Mouse (Mus musculus): ENCODE measurements at regions not wholly inside any gene's neighbourhood (a gene's known extent, or its start where the extent isn't known, plus 50 kb on each side); places are given as distances from the start of the nearest gene placed in this dataset.

- Histone ChIP-seq H3K36me3 (ENCODE audit: control insufficient read depth, insufficient read depth, low read length) (no peaks in the 10 kb centered on the region), H3K4me1 (ENCODE audit: control insufficient read depth, insufficient read depth, low read length) (no peaks in the 10 kb centered on the region), H3K4me2 (replicated peaks; ENCODE audit: low read depth, low read length) (no peak overlapping the region), H3K9me3 (ENCODE audit: control insufficient read depth, low read depth, low read length) (no peaks in the 10 kb centered on the region), H3K9ac (replicated peaks; ENCODE audit: low read depth, low read length) (no peak overlapping the region), H3K27ac (ENCODE audit: low read length) (no peak overlapping the region), H3K4me3 (ENCODE audit: low read depth, low read length) (no peak overlapping the region), H3K27me3 (ENCODE audit: control insufficient read depth, insufficient read depth, low read length) (no peaks in the 10 kb centered on the region)
- 66% methylated on average over 5 of the region's 5 CpGs for WGBS
- no peak for ATAC-seq (ENCODE audit: insufficient number of reproducible peaks, insufficient read depth, low FRiP score, low read depth)
These were observed 157.4 kb upstream of the Cxcr4 start for GRCm38 (mm10) chr1:128749437-128749994.

DNA sequence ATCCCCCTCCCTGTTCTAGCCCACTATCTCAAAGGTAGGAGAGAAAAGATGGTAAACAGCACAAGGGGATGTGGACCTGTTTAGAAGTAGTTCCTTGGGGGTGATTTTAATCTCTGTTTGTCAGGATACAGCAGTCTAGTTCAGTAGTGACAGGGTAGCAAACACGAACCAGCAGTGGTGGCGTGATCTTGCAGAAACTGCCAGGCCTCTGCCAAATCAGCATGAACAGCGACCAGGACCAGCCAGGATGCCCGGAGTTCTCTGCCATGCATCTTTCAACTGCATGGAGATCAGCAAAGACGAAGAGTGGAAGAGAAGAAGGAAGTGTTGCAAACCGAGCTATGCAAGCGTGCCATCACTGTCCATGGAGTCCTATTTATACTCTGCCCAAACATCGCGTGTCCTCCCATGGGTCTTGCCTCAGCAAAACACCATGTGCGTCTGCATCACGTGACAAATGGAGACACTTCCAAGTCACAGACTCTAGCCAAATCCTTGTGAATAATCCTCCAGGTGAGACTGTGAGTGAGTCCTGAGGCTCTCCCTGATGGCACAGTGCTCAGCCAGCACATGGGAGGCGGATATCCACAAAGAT is 155.2 kb upstream of the Cxcr4 start:
- ATAC-seq (ENCODE audit: insufficient number of reproducible peaks, insufficient read depth, low FRiP score, low read depth) = no peak
- H3K9ac ChIP-seq (replicated peaks; ENCODE audit: low read depth, low read length) = no peak overlapping the region
- H3K27me3 ChIP-seq (ENCODE audit: control insufficient read depth, insufficient read depth, low read length) = no peaks in the 10 kb centered on the region
- H3K36me3 ChIP-seq (ENCODE audit: control insufficient read depth, insufficient read depth, low read length) = no peaks in the 10 kb centered on the region
- no peak overlapping the region for H3K27ac ChIP-seq (ENCODE audit: low read length)
- no peak overlapping the region for H3K4me3 ChIP-seq (ENCODE audit: low read depth, low read length)
- 88% methylated on average over 12 of the region's 12 CpGs for WGBS
- H3K9me3 ChIP-seq (ENCODE audit: control insufficient read depth, low read depth, low read length) = no peaks in the 10 kb centered on the region
- H3K4me1 ChIP-seq (ENCODE audit: control insufficient read depth, insufficient read depth, low read length) = no peaks in the 10 kb centered on the region
- H3K4me2 ChIP-seq (replicated peaks; ENCODE audit: low read depth, low read length) = no peak overlapping the region

DNA sequence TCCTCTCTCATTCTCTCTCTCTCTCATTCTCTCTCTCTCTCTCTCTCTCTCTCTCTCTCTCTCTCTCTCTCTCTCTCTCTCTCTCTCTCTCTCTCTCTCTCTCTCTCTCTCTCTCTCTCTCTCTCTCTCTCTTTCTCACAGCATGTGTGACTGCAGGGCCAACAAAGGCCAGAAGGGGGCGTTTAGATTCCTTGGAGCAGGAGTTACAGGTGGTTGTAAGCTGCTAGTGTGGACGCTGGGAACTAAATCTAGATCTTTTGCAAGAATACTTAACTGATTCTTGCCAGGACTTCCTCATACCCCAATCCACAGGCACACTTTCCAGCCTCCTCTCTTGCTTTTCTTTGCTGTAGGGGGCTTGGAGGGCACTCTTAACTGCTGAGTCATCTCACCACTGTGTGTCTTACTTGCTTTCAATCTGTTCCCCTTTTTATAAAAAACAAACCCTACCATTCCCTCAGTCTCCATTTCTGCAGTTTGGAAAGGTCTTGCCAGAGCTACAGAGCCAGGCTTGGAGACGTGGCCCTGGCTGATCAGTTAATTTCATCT is 154.4 kb upstream of the Cxcr4 start:
- no peak overlapping the region for H3K4me2 ChIP-seq (replicated peaks; ENCODE audit: low read depth, low read length)
- whole genome bisulfite sequencing = 56% methylated on average over 3 of the region's 3 CpGs
- no peaks in the 10 kb centered on the region for H3K4me1 ChIP-seq (ENCODE audit: control insufficient read depth, insufficient read depth, low read length)
- no peak overlapping the region for H3K4me3 ChIP-seq (ENCODE audit: low read depth, low read length)
- ATAC-seq (ENCODE audit: insufficient number of reproducible peaks, insufficient read depth, low FRiP score, low read depth) = no peak
- no peaks in the 10 kb centered on the region for H3K36me3 ChIP-seq (ENCODE audit: control insufficient read depth, insufficient read depth, low read length)
- no peaks in the 10 kb centered on the region for H3K9me3 ChIP-seq (ENCODE audit: control insufficient read depth, low read depth, low read length)
- no peak overlapping the region for H3K9ac ChIP-seq (replicated peaks; ENCODE audit: low read depth, low read length)
- no peaks in the 10 kb centered on the region for H3K27me3 ChIP-seq (ENCODE audit: control insufficient read depth, insufficient read depth, low read length)
- no peak overlapping the region for H3K27ac ChIP-seq (ENCODE audit: low read length)

- H3K27me3 ChIP-seq (ENCODE audit: control insufficient read depth, insufficient read depth, low read length) = no peaks in the 10 kb centered on the region
- ATAC-seq (ENCODE audit: insufficient number of reproducible peaks, insufficient read depth, low FRiP score, low read depth) = no peak
- no peak overlapping the region for H3K9ac ChIP-seq (replicated peaks; ENCODE audit: low read depth, low read length)
- H3K4me2 ChIP-seq (replicated peaks; ENCODE audit: low read depth, low read length) = no peak overlapping the region
- H3K4me3 ChIP-seq (ENCODE audit: low read depth, low read length) = no peak overlapping the region
- H3K36me3 ChIP-seq (ENCODE audit: control insufficient read depth, insufficient read depth, low read length) = no peaks in the 10 kb centered on the region
- H3K4me1 ChIP-seq (ENCODE audit: control insufficient read depth, insufficient read depth, low read length) = no peaks in the 10 kb centered on the region
- no peak overlapping the region for H3K27ac ChIP-seq (ENCODE audit: low read length)
- 53% methylated on average over 2 of the region's 2 CpGs for WGBS
- no peaks in the 10 kb centered on the region for H3K9me3 ChIP-seq (ENCODE audit: control insufficient read depth, low read depth, low read length)
These were observed 148.5 kb upstream of the Cxcr4 start for GRCm38 (mm10) chr1:128740616-128741015.

DNA sequence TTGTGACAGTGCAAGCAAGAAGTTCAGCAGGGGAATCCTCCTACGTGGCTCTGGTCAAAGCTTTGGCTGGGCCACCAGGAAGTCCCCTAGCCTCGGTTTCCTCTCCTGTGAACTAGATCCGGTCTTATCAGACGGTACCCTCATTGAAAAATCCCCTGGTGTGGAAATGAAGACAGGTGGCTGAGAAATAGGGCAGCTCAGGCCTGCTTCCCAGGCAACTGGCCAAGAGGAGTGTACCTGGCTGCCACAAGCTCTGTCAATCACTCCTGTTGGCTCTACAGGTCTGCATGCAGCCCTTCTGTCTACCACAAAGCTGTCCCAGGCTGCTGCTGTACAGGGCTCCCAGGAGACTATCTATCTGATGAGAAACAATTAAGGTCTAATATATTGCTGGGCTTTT is 146.1 kb upstream of the Cxcr4 start:
- Histone ChIP-seq H3K4me3 (ENCODE audit: low read depth, low read length) (no peak overlapping the region), H3K27me3 (ENCODE audit: control insufficient read depth, insufficient read depth, low read length) (no peaks in the 10 kb centered on the region), H3K4me2 (replicated peaks; ENCODE audit: low read depth, low read length) (no peak overlapping the region), H3K9ac (replicated peaks; ENCODE audit: low read depth, low read length) (no peak overlapping the region), H3K27ac (ENCODE audit: low read length) (no peak overlapping the region), H3K9me3 (ENCODE audit: control insufficient read depth, low read depth, low read length) (no peaks in the 10 kb centered on the region), H3K4me1 (ENCODE audit: control insufficient read depth, insufficient read depth, low read length) (no peaks in the 10 kb centered on the region), H3K36me3 (ENCODE audit: control insufficient read depth, insufficient read depth, low read length) (no peaks in the 10 kb centered on the region)
- ATAC-seq (ENCODE audit: insufficient number of reproducible peaks, insufficient read depth, low FRiP score, low read depth) = no peak
- WGBS = 78% methylated on average over 4 of the region's 4 CpGs

- Histone ChIP-seq H3K9me3 (ENCODE audit: control insufficient read depth, low read depth, low read length) (no peaks in the 10 kb centered on the region), H3K36me3 (ENCODE audit: control insufficient read depth, insufficient read depth, low read length) (no peaks in the 10 kb centered on the region), H3K4me1 (ENCODE audit: control insufficient read depth, insufficient read depth, low read length) (no peaks in the 10 kb centered on the region), H3K4me3 (ENCODE audit: low read depth, low read length) (no peak overlapping the region), H3K9ac (replicated peaks; ENCODE audit: low read depth, low read length) (no peak overlapping the region), H3K27me3 (ENCODE audit: control insufficient read depth, insufficient read depth, low read length) (no peaks in the 10 kb centered on the region), H3K27ac (ENCODE audit: low read length) (no peak overlapping the region), H3K4me2 (replicated peaks; ENCODE audit: low read depth, low read length) (no peak overlapping the region)
- WGBS = 60% methylated on average over 2 of the region's 2 CpGs
- ATAC-seq (ENCODE audit: insufficient number of reproducible peaks, insufficient read depth, low FRiP score, low read depth) = no peak
These were observed 142.8 kb upstream of the Cxcr4 start for GRCm38 (mm10) chr1:128734857-128735256.

GRCm38 (mm10) chr1:128731445-128731844 is 139.4 kb upstream of the Cxcr4 start:
- 83% methylated on average over 3 of the region's 3 CpGs for WGBS
- no peaks in the 10 kb centered on the region for H3K27me3 ChIP-seq (ENCODE audit: control insufficient read depth, insufficient read depth, low read length)
- no peaks in the 10 kb centered on the region for H3K36me3 ChIP-seq (ENCODE audit: control insufficient read depth, insufficient read depth, low read length)
- no peak overlapping the region for H3K27ac ChIP-seq (ENCODE audit: low read length)
- H3K4me1 ChIP-seq (ENCODE audit: control insufficient read depth, insufficient read depth, low read length) = no peaks in the 10 kb centered on the region
- H3K4me3 ChIP-seq (ENCODE audit: low read depth, low read length) = no peak overlapping the region
- ATAC-seq (ENCODE audit: insufficient number of reproducible peaks, insufficient read depth, low FRiP score, low read depth) = no peak
- no peak overlapping the region for H3K9ac ChIP-seq (replicated peaks; ENCODE audit: low read depth, low read length)
- no peak overlapping the region for H3K4me2 ChIP-seq (replicated peaks; ENCODE audit: low read depth, low read length)
- H3K9me3 ChIP-seq (ENCODE audit: control insufficient read depth, low read depth, low read length) = no peaks in the 10 kb centered on the region

DNA sequence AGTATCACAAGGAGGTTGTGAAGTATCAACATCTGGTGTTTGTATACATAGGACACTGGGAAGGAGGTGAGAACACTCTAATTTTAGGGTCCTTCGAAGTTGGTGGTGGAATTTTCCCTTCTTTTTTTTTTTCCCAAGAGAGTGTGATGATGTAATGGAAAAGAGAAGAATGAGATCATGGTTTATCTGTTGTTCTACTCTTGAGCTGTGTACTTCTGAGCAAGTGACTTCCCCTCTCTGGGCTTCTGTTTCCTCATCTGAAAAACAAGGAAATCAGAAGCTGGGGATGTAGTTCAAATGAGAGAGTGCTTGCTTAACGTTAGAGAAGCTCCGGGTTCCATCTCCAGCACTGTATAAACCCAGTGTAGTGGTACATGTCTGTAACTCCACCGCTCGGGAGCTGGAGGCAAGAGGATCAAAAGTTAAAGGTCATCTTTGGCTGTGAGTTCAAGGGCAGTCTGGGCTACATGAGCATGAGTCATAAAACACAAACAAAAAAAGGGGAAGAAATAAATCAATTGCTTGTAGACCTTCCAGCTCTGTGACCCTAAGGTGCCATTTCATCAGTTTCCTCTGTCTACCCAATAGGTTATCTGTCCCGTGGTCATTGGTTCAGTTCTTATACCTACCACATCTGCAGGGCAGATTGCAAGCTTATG is 132.5 kb upstream of the Cxcr4 start:
- Histone ChIP-seq H3K4me1 (ENCODE audit: control insufficient read depth, insufficient read depth, low read length) (no peaks in the 10 kb centered on the region), H3K27ac (ENCODE audit: low read length) (no peak overlapping the region), H3K9me3 (ENCODE audit: control insufficient read depth, low read depth, low read length) (no peaks in the 10 kb centered on the region), H3K4me3 (ENCODE audit: low read depth, low read length) (no peak overlapping the region), H3K27me3 (ENCODE audit: control insufficient read depth, insufficient read depth, low read length) (no peaks in the 10 kb centered on the region), H3K9ac (replicated peaks; ENCODE audit: low read depth, low read length) (no peak overlapping the region), H3K36me3 (ENCODE audit: control insufficient read depth, insufficient read depth, low read length) (no peaks in the 10 kb centered on the region), H3K4me2 (replicated peaks; ENCODE audit: low read depth, low read length) (no peak overlapping the region)
- WGBS = 75% methylated on average over 6 of the region's 6 CpGs
- ATAC-seq (ENCODE audit: insufficient number of reproducible peaks, insufficient read depth, low FRiP score, low read depth) = no peak
